Mouse (Mus musculus) olfactory bulb, adult 2 months (tissue): Measurements from ENCODE around the gene 4933427D14Rik.

Experiments
- CTCF ChIP-seq: fragments of 200-500 bp; IDR thresholded peaks from 2 replicates; pipeline ENCODE4 v1.5.1; 2012; ENCODE audit warnings: low read depth, mild to moderate bottlenecking, low read length, moderate library complexity; ENCODE audit not compliant: insufficient read depth
- POLR2A ChIP-seq: fragments of 200-500 bp; IDR thresholded peaks from 2 replicates; pipeline ENCODE4 v1.6.1; 2012; ENCODE audit warnings: mild to moderate bottlenecking, low read depth, low read length, moderate library complexity; ENCODE audit not compliant: insufficient read depth

GRCm38 (mm10) chr11:72131697-72132096 lies 75.6 kb downstream of the 4933427D14Rik start:
- TF ChIP-seq CTCF (no peak), POLR2A (no peak)
